In genomic region chr15:85602021-85602420, GRCm38 (mm10) we compare ENCODE assay signal across 22 mouse cellular contexts. TPM values are rescaled to one million over a fixed set of nuclear protein-coding genes. Genes with fewer than 3 reads are reported as not detected.
DNase-seq lines count a peak whose midpoint lies in the region; ATAC-seq and TF ChIP-seq lines count a peak whose summit lies in the region.
"Had no signal": no experiment of that assay in that cellular context is flagged by ENCODE, and none has a peak within 500 bp of the region (broad histone marks: within the 10 kb centered on the region; RNA-seq: fewer than 3 reads in every experiment).

No protein-coding gene starts in this region.

- WGBS in heart, embryonic 11.5 days (ENCODE audit: insufficient replicate concordance) = 84% methylated on average over 5 of the region's 5 CpGs
- WGBS in kidney, postnatal 0 days = 92% methylated on average over 5 of the region's 5 CpGs

- no peak for TF ChIP-seq POLR2A in myocyte (IDR thresholded peaks at IDR 0.05; ENCODE audit: insufficient read length, low read depth)

- no peak for ATAC-seq in heart, embryonic 11.5 days (replicated peaks; ENCODE audit: insufficient number of reproducible peaks, low FRiP score, low TSS enrichment)
- ATAC-seq in kidney, postnatal 0 days (replicated peaks; ENCODE audit: low FRiP score, low read depth) = 0 out of 2 replicates have a peak, but pooled peaks have one; percentile 1
- ATAC-seq: activated CD4-positive, CD25-positive, alpha-beta regulatory T cell, adult 4 months; CD4-positive, CD25-positive, alpha-beta regulatory T cell, adult 4 months; Patski had no signal

- H3K9me3 ChIP-seq in heart, embryonic 11.5 days (replicated peaks; ENCODE audit: control insufficient read depth, low read length) = peaks cover 4% of the 10 kb centered on the region; the same call in 1 of the 2 replicates
- no peaks in the 10 kb centered on the region for H3K9me3 ChIP-seq in kidney, postnatal 0 days (replicated peaks; ENCODE audit: low read length)
- H3K9me3 ChIP-seq: G1E had no signal

- H3K36me3 ChIP-seq in heart, embryonic 11.5 days (ENCODE audit: control insufficient read depth, insufficient read depth, low read length) = no peaks in the 10 kb centered on the region
- no peaks in the 10 kb centered on the region for H3K36me3 ChIP-seq in kidney, postnatal 0 days (ENCODE audit: insufficient read depth, low read length)
- no peaks in the 10 kb centered on the region for H3K36me3 ChIP-seq in myocyte (ENCODE audit: control insufficient read depth, insufficient read depth)
- H3K36me3 ChIP-seq: G1E had no signal

- H3K4me3 ChIP-seq in gastrocnemius, adult 2 months = no peak overlapping the region
- H3K4me3 ChIP-seq in heart, embryonic 11.5 days (ENCODE audit: low read depth, low read length) = no peak overlapping the region
- no peak overlapping the region for H3K4me3 ChIP-seq in kidney, postnatal 0 days (replicated peaks; ENCODE audit: low read depth, low read length)
- no peak overlapping the region for H3K4me3 ChIP-seq in myocyte

- H3K79me2 ChIP-seq in myocyte (ENCODE audit: control insufficient read depth, insufficient read depth) = no peaks in the 10 kb centered on the region

- peak overlapping the region; percentile 58 for H3K27ac ChIP-seq in gastrocnemius, adult 2 months
- H3K27ac ChIP-seq in heart, embryonic 11.5 days (ENCODE audit: low read depth, low read length) = no peak overlapping the region
- H3K27ac ChIP-seq in kidney, postnatal 0 days = no peak overlapping the region

- H3K27me3 ChIP-seq in heart, embryonic 11.5 days (ENCODE audit: control insufficient read depth, insufficient read depth, low read length) = no peaks in the 10 kb centered on the region
- no peaks in the 10 kb centered on the region for H3K27me3 ChIP-seq in kidney, postnatal 0 days (ENCODE audit: insufficient read depth, low read length)
- no peaks in the 10 kb centered on the region for H3K27me3 ChIP-seq in myocyte (ENCODE audit: control insufficient read depth, insufficient read depth, insufficient read length)
- H3K27me3 ChIP-seq: Patski had no signal

- TF ChIP-seq CTCF in gastrocnemius, adult 2 months (IDR thresholded peaks at IDR 0.05) = no peak
- no peak for TF ChIP-seq CTCF in kidney, postnatal 0 days (IDR thresholded peaks at IDR 0.05; ENCODE audit: low read depth)

- H3ac ChIP-seq in myocyte (ENCODE audit: control insufficient read depth, insufficient read length) = no peak overlapping the region

- H3K4me2 ChIP-seq in heart, embryonic 11.5 days = no peak overlapping the region
- H3K4me2 ChIP-seq in kidney, postnatal 0 days (ENCODE audit: low read length) = no peak overlapping the region
- H3K4me2 ChIP-seq in myocyte (ENCODE audit: low read depth) = peak overlapping the region; percentile 68

- H3K4me1 ChIP-seq in heart, embryonic 11.5 days (ENCODE audit: control insufficient read depth, insufficient read depth, low read length) = peaks cover 11% of the 10 kb centered on the region
- peaks cover 13% of the 10 kb centered on the region; the same call in 1 of the 2 replicates for H3K4me1 ChIP-seq in kidney, postnatal 0 days (replicated peaks; ENCODE audit: insufficient read depth, low read length)

- no peak for DNase-seq in gastrocnemius, adult 2 months
- DNase-seq in gastrocnemius, adult 18-20 months (ENCODE audit: low spot score) = no peak
- peak; percentile 93 for DNase-seq in heart, adult 11 months
- no peak for DNase-seq in kidney, postnatal 0 days (ENCODE audit: low spot score)
- DNase-seq in kidney, postnatal 25 days = no peak
- DNase-seq in cerebellum, postnatal 25 days = no peak
- DNase-seq: adrenal gland, adult 8-10 months; adrenal gland, postnatal 10 days; adrenal gland, postnatal 14 days; adrenal gland, postnatal 25 days; adrenal gland, postnatal 36 days; B cell, adult 2 months; cerebellum, adult 11 months; cerebellum, adult 11-12 months had no signal

- H3K9ac ChIP-seq in heart, embryonic 11.5 days (ENCODE audit: low read depth, low read length) = no peak overlapping the region
- no peak overlapping the region for H3K9ac ChIP-seq in kidney, postnatal 0 days (ENCODE audit: low read depth, low read length)

- intact Hi-C loops in gastrocnemius, adult 2 months (cut with DNase I) = no loop called here

TF ChIP-seq in myocyte, 11 proteins besides CTCF, POLR2A, EP300 and RAD21:
- TF ChIP-seq E2F4 (IDR thresholded peaks at IDR 0.05; ENCODE audit: insufficient read depth) (no peak), MYOD1 (IDR thresholded peaks at IDR 0.05; ENCODE audit: control insufficient read depth in 1 of 3, insufficient read length in 2 of 3, low read depth in 2 of 3) (peak in 1 of 3 experiments; percentile 1), MYOG (IDR thresholded peaks at IDR 0.05; ENCODE audit: control insufficient read depth in 1 of 3, insufficient read depth in 1 of 3, insufficient read length in 2 of 3, low read depth in 2 of 3) (no peak), POLR2AphosphoS2 (IDR thresholded peaks at IDR 0.05; ENCODE audit: insufficient read length, low read depth) (no peak), TCF3 (IDR thresholded peaks at IDR 0.05; ENCODE audit: insufficient read length, low read depth) (no peak), MAX (IDR thresholded peaks at IDR 0.05; ENCODE audit: low read depth) (no peak), REST (IDR thresholded peaks at IDR 0.05; ENCODE audit: insufficient read depth, insufficient read length) (no peak)

RNA-seq across cellular contexts. Expression of gene Wnt7b, which starts 19.7 kb away (rescaled TPM):
- total RNA-seq in gastrocnemius, adult 2 months (2021) = not detected
- under 1 TPM in 1 of 2 experiments, not detected in 1; 0.07 TPM for total RNA-seq in gastrocnemius, adult 18-20 months (2021)
- polyA plus RNA-seq in heart, embryonic 11.5 days (2014; fragmentation: Nextera tagmentation; extraction: Ambion mirVana) = 0.52 and 1.5 TPM in 2 replicates
- polyA plus RNA-seq in kidney, postnatal 0 days (2015; fragmentation: Nextera tagmentation; extraction: Ambion mirVana) = 24.9 and 26.3 TPM in 2 replicates
- 7.9 TPM for polyA plus RNA-seq in myocyte (2012; fragmentation: generic; extraction: Trizol)
- total RNA-seq: CH12.LX, MEL had no signal
- polyA plus RNA-seq: activated CD4-positive, CD25-positive, alpha-beta regulatory T cell, adult 4 months; CD4-positive, CD25-positive, alpha-beta regulatory T cell, adult 4 months; G1E had no signal
